Mouse (Mus musculus) kidney, postnatal 0 days (tissue): Measurements from ENCODE around the gene Cdkn2a. TPM values are rescaled to one million over a fixed set of nuclear protein-coding genes. Genes with fewer than 3 reads are reported as not detected.

Experiments used
- ATAC-seq: fragments of 200-750 bp; cut with Nextera tagmentation; replicated peaks from 2 replicates; pipeline ENCODE4 v1.8.0; 2017; ENCODE audit warnings: low read depth, moderate number of reproducible peaks, moderate TSS enrichment, moderate library complexity; ENCODE audit not compliant: low FRiP score
- DNase-seq: peaks from one replicate; pipeline ENCODE4 v3.0.0-alpha.2; 2016; ENCODE audit warnings: low spot score
- H3K27ac ChIP-seq: fragments of 300-500 bp; sonication (generic); 2 replicates; pipeline ENCODE4 v1.5.1; 2014; ENCODE audit warnings: mild to moderate bottlenecking
- H3K27me3 ChIP-seq: fragments of 300-500 bp; sonication (generic); 2 replicates; pipeline ENCODE4 v1.6.1; 2014; ENCODE audit warnings: low read length, mixed read lengths; ENCODE audit not compliant: insufficient read depth
- H3K36me3 ChIP-seq: fragments of 300-500 bp; sonication (generic); 2 replicates; pipeline ENCODE4 v1.6.1; 2014; ENCODE audit warnings: low read length, mixed read lengths; ENCODE audit not compliant: insufficient read depth
- H3K4me1 ChIP-seq: fragments of 300-500 bp; sonication (generic); replicated peaks from 2 replicates; pipeline ENCODE4 v1.6.1; 2014; ENCODE audit warnings: antibody characterized with exemption, low read length, mixed read lengths; ENCODE audit not compliant: insufficient read depth
- H3K4me2 ChIP-seq: fragments of 300-500 bp; sonication (generic); 2 replicates; pipeline ENCODE4 v1.6.1; 2014; ENCODE audit warnings: mild to moderate bottlenecking, low read length, moderate library complexity, mixed read lengths
- H3K4me3 ChIP-seq: fragments of 300-500 bp; sonication (generic); replicated peaks from 2 replicates; pipeline ENCODE4 v1.5.1; 2014; ENCODE audit warnings: low read depth, low read length
- H3K9ac ChIP-seq: fragments of 300-500 bp; sonication (generic); 2 replicates; pipeline ENCODE4 v1.6.1; 2014; ENCODE audit warnings: low read depth, low read length
- H3K9me3 ChIP-seq: fragments of 300-500 bp; sonication (generic); replicated peaks from 2 replicates; pipeline ENCODE4 v1.6.1; 2016; ENCODE audit warnings: low read length, inconsistent platforms, mixed read lengths
- CTCF ChIP-seq: IDR thresholded peaks from 2 replicates; pipeline ENCODE4 v1.5.1; 2016; ENCODE audit warnings: antibody characterized with exemption, low read depth, mild to moderate bottlenecking, moderate library complexity
- WGBS: fragments of 180-500 bp; shearing (Covaris S2); extraction: QIAGEN DNeasy Blood & Tissue Kit; methylation state at CpG from one replicate; pipeline ENCODE4 v1.1.7; 2014; 5-methylcytosine and 5-hydroxymethylcytosine counted together
- polyA plus RNA-seq: library from polyadenylated mRNA; unstranded; fragments of >200 nt; fragmentation: Nextera tagmentation; extraction: Ambion mirVana; gene quantifications from 2 replicates; pipeline ENCODE4 v1.2.1, GENCODE M21; 2015

Cdkn2a gene
- not detected in 2 replicates for polyA plus RNA-seq

- ATAC-seq (peak; percentile 82), DNase-seq (peak; percentile 70)
- H3K9ac ChIP-seq: peak within 1 kb of the TSS; percentile 36
- no peaks in the 10 kb centered on the region for H3K36me3 ChIP-seq
- no peak within 1 kb of the TSS for H3K27ac ChIP-seq
- H3K4me1 ChIP-seq: no peaks in the 10 kb centered on the region
- no peaks in the 10 kb centered on the region for H3K9me3 ChIP-seq
- under 1% methylated on average over 107 of the region's 117 CpGs for WGBS
- peak; percentile 29; the same call in 1 of the 2 replicates for TF ChIP-seq CTCF
- peaks cover 71% of the 10 kb centered on the region for H3K27me3 ChIP-seq
- H3K4me3 ChIP-seq: peak within 1 kb of the TSS; percentile 71
- H3K4me2 ChIP-seq: peak within 1 kb of the TSS; percentile 96
Observed at GRCm38 (mm10) chr4:89294486-89295440, at the start of gene Cdkn2a. TSS of gene Cdkn2a (minus strand) at chr4:89294653.

GRCm38 (mm10) chr4:89313461-89313860 is 19.0 kb upstream of the Cdkn2a start:
- Histone ChIP-seq H3K4me3 (no peak overlapping the region), H3K36me3 (no peaks in the 10 kb centered on the region), H3K4me2 (no peak overlapping the region), H3K4me1 (peaks cover 7% of the 10 kb centered on the region), H3K9ac (no peak overlapping the region), H3K9me3 (no peaks in the 10 kb centered on the region), H3K27me3 (peaks cover 32% of the 10 kb centered on the region), H3K27ac (no peak overlapping the region)
- DNase-seq (peak; percentile 65), ATAC-seq (no peak)
- 11% methylated on average over 13 of the region's 13 CpGs for WGBS
- no peak for TF ChIP-seq CTCF

- DNase-seq (peak; percentile 71), ATAC-seq (peak; percentile 92)
- H3K27me3 ChIP-seq: peaks cover 60% of the 10 kb centered on the region
- H3K4me3 ChIP-seq: peak within 1 kb of the TSS; percentile 55
- no peaks in the 10 kb centered on the region for H3K9me3 ChIP-seq
- TF ChIP-seq CTCF: peak; percentile 82
- H3K4me2 ChIP-seq: peak within 1 kb of the TSS; percentile 94
- H3K36me3 ChIP-seq: no peaks in the 10 kb centered on the region
- peak within 1 kb of the TSS; percentile 38; the same call in 1 of the 2 replicates for H3K9ac ChIP-seq
- peaks cover 7% of the 10 kb centered on the region for H3K4me1 ChIP-seq
- no peak within 1 kb of the TSS for H3K27ac ChIP-seq
- WGBS: under 1% methylated on average over 59 of the region's 61 CpGs
Observed at GRCm38 (mm10) chr4:89310491-89311254, 16.2 kb upstream of the Cdkn2a start, which contains the start of gene Cdkn2b. TSS of gene Cdkn2b (minus strand) at chr4:89311039.

GRCm38 (mm10) chr4:89309996-89310395 is 15.5 kb upstream of the Cdkn2a start:
- DNase-seq (no peak), ATAC-seq (no peak)
- WGBS: 7% methylated on average over 11 of the region's 11 CpGs
- Histone ChIP-seq H3K27me3 (peaks cover 64% of the 10 kb centered on the region), H3K27ac (no peak overlapping the region), H3K9ac (no peak overlapping the region), H3K4me3 (peak overlapping the region; percentile 55; the same call in 1 of the 2 replicates), H3K9me3 (no peaks in the 10 kb centered on the region), H3K4me2 (peak overlapping the region; percentile 94), H3K36me3 (no peaks in the 10 kb centered on the region), H3K4me1 (peaks cover 7% of the 10 kb centered on the region)
- no peak for TF ChIP-seq CTCF

GRCm38 (mm10) chr4:89308001-89308400 is 13.5 kb upstream of the Cdkn2a start:
- no peaks in the 10 kb centered on the region for H3K36me3 ChIP-seq
- no peak for ATAC-seq
- H3K9ac ChIP-seq: no peak overlapping the region
- H3K9me3 ChIP-seq: no peaks in the 10 kb centered on the region
- H3K4me1 ChIP-seq: peaks cover 7% of the 10 kb centered on the region
- no peak for DNase-seq
- H3K4me3 ChIP-seq: no peak overlapping the region
- 8% methylated on average over 3 of the region's 3 CpGs for WGBS
- TF ChIP-seq CTCF: no peak
- H3K4me2 ChIP-seq: no peak overlapping the region
- H3K27me3 ChIP-seq: peaks cover 83% of the 10 kb centered on the region
- H3K27ac ChIP-seq: no peak overlapping the region

GRCm38 (mm10) chr4:89306798-89307365 is 12.4 kb upstream of the Cdkn2a start:
- Histone ChIP-seq H3K4me3 (no peak overlapping the region), H3K4me1 (peaks cover 7% of the 10 kb centered on the region), H3K36me3 (no peaks in the 10 kb centered on the region), H3K9me3 (no peaks in the 10 kb centered on the region), H3K27ac (no peak overlapping the region), H3K9ac (no peak overlapping the region), H3K27me3 (peaks cover 85% of the 10 kb centered on the region), H3K4me2 (no peak overlapping the region)
- no peak for TF ChIP-seq CTCF
- no peak for DNase-seq
- WGBS: 11% methylated on average over 25 of the region's 25 CpGs
- no peak for ATAC-seq
